Mouse (Mus musculus) CH12.LX (cell line): ENCODE measurements around the gene Drosha. TPM values are rescaled to one million over a fixed set of nuclear protein-coding genes. Genes with fewer than 3 reads are reported as not detected.

Experiments
- DNase-seq: peaks from one replicate; pipeline ENCODE4 v3.0.0-alpha.2; 2013; ENCODE audit errors: extremely low read depth
- H3K27ac ChIP-seq: 2 replicates; pipeline ENCODE4 v1.5.1; 2012; ENCODE audit warnings: low read depth, mild to moderate bottlenecking, control low read depth, moderate library complexity; ENCODE audit not compliant: insufficient read depth
- H3K27me3 ChIP-seq: replicated peaks from 2 replicates; pipeline ENCODE3; 2012; ENCODE audit warnings: inconsistent platforms
- H3K36me3 ChIP-seq, 2 experiments: replicated peaks in 1 of 2; 2 replicates each; pipeline versions ENCODE3 to v1.6.1; 2012; ENCODE audit warnings: inconsistent platforms in 1 of 2, low read length in 1 of 2, mild to moderate bottlenecking in 1 of 2, mixed read lengths in 1 of 2, moderate library complexity in 1 of 2; ENCODE audit not compliant: control insufficient read depth in 1 of 2, insufficient read depth in 1 of 2
- H3K4me1 ChIP-seq, 2 experiments: 2 replicates each; pipeline ENCODE4 v1.6.1; 2012; ENCODE audit warnings: inconsistent platforms in 1 of 2, moderate library complexity in 1 of 2; ENCODE audit not compliant: insufficient read depth in 2 of 2, control insufficient read depth in 1 of 2
- H3K4me2 ChIP-seq: 2 replicates; pipeline ENCODE4 v1.6.1; 2012; ENCODE audit warnings: low read depth, mild to moderate bottlenecking, control low read depth; ENCODE audit not compliant: poor library complexity, insufficient read depth, severe bottlenecking
- H3K4me3 ChIP-seq, 3 experiments: fragments of 150-350 bp in 1 of 3; sonication (generic) in 1 of 3; replicated peaks in 1 of 3; 2 replicates each; pipeline versions ENCODE3 to v1.5.1; 2011 to 2012; ENCODE audit warnings: low read depth in 2 of 3, low read length in 2 of 3, mild to moderate bottlenecking in 2 of 3, moderate library complexity in 2 of 3, control low read depth in 1 of 3, improper control_type of control experiment in 1 of 3, inconsistent platforms in 1 of 3, mixed read lengths in 1 of 3; ENCODE audit not compliant: poor library complexity in 1 of 3
- H3K79me2 ChIP-seq: replicated peaks from 2 replicates; pipeline ENCODE4 v1.6.1; 2012; ENCODE audit warnings: mild to moderate bottlenecking, moderate library complexity; ENCODE audit not compliant: control insufficient read depth, poor library complexity, insufficient read depth, severe bottlenecking; ENCODE audit errors: extremely low read depth
- H3K9ac ChIP-seq: 2 replicates; pipeline ENCODE4 v1.6.1; 2012; ENCODE audit warnings: low read depth, mild to moderate bottlenecking, control low read depth, moderate library complexity; ENCODE audit not compliant: insufficient read depth
- H3K9me3 ChIP-seq: replicated peaks from 2 replicates; pipeline ENCODE3; 2012; ENCODE audit warnings: low read length, inconsistent platforms, mixed read lengths
- BHLHE40 ChIP-seq: IDR thresholded peaks from 2 replicates; pipeline ENCODE4 v1.6.1; 2011; ENCODE audit warnings: mild to moderate bottlenecking, low read depth, low read length, improper control_type of control experiment
- CHD1 ChIP-seq: IDR thresholded peaks from 2 replicates; pipeline ENCODE4 v1.6.1; 2012; ENCODE audit warnings: low read depth, low read length, improper control_type of control experiment, inconsistent platforms
- CHD2 ChIP-seq: IDR thresholded peaks from 2 replicates; pipeline ENCODE4 v1.6.1; 2011; ENCODE audit warnings: low read length, improper control_type of control experiment
- E2F4 ChIP-seq: IDR thresholded peaks from 2 replicates; pipeline ENCODE4 v1.6.1; 2011; ENCODE audit warnings: low read depth, low read length, improper control_type of control experiment; ENCODE audit not compliant: insufficient replicate concordance
- ELF1 ChIP-seq: IDR thresholded peaks from 2 replicates; pipeline ENCODE4 v1.6.1; 2014; ENCODE audit warnings: low read depth, mild to moderate bottlenecking, inconsistent platforms, low read length, improper control_type of control experiment
- ETS1 ChIP-seq: conservative IDR thresholded peaks from 2 replicates; pipeline ENCODE4 v1.6.1; 2012; ENCODE audit warnings: low read depth, mild to moderate bottlenecking, inconsistent platforms, low read length, improper control_type of control experiment, moderate library complexity
- HCFC1 ChIP-seq: IDR thresholded peaks from 2 replicates; pipeline ENCODE4 v1.6.1; 2012; ENCODE audit warnings: low read depth, mild to moderate bottlenecking, inconsistent platforms, low read length, improper control_type of control experiment
- IRF4 ChIP-seq: IDR thresholded peaks from 2 replicates; pipeline ENCODE4 v1.6.1; 2014; ENCODE audit warnings: low read depth, mild to moderate bottlenecking, inconsistent platforms, low read length, improper control_type of control experiment
- JUN ChIP-seq: IDR thresholded peaks from 2 replicates; pipeline ENCODE4 v1.6.1; 2011; ENCODE audit warnings: low read depth, mild to moderate bottlenecking, low read length, improper control_type of control experiment, moderate library complexity; ENCODE audit not compliant: insufficient read depth
- JUND ChIP-seq: conservative IDR thresholded peaks from 2 replicates; pipeline ENCODE4 v1.6.1; 2011; ENCODE audit warnings: low read depth, low read length, improper control_type of control experiment
- KAT2A ChIP-seq: IDR thresholded peaks from 2 replicates; pipeline ENCODE4 v1.6.1; 2012; ENCODE audit warnings: low read length, improper control_type of control experiment, inconsistent platforms; ENCODE audit not compliant: insufficient replicate concordance
- MAX ChIP-seq: IDR thresholded peaks from 2 replicates; pipeline ENCODE4 v1.6.1; 2011; ENCODE audit warnings: low read length, improper control_type of control experiment
- MEF2A ChIP-seq: IDR thresholded peaks from 2 replicates; pipeline ENCODE4 v1.6.1; 2014; ENCODE audit warnings: low read depth, mild to moderate bottlenecking, inconsistent platforms, low read length, improper control_type of control experiment, borderline replicate concordance
- NRF1 ChIP-seq: IDR thresholded peaks from 2 replicates; pipeline ENCODE4 v1.6.1; 2014; ENCODE audit warnings: low read depth, mild to moderate bottlenecking, inconsistent platforms, low read length, improper control_type of control experiment, moderate library complexity
- RAD21 ChIP-seq: IDR thresholded peaks from 2 replicates; pipeline ENCODE4 v1.6.1; 2011; ENCODE audit warnings: low read depth, mild to moderate bottlenecking, low read length, improper control_type of control experiment, moderate library complexity
- RCOR1 ChIP-seq: conservative IDR thresholded peaks from 2 replicates; pipeline ENCODE4 v1.6.1; 2012; ENCODE audit warnings: low read depth, mild to moderate bottlenecking, inconsistent platforms, low read length, improper control_type of control experiment
- USF2 ChIP-seq: conservative IDR thresholded peaks from 2 replicates; pipeline ENCODE4 v1.6.1; 2011; ENCODE audit warnings: low read depth, low read length, improper control_type of control experiment
- ZC3H11A ChIP-seq: IDR thresholded peaks from 2 replicates; pipeline ENCODE4 v1.6.1; 2012; ENCODE audit warnings: low read depth, mild to moderate bottlenecking, inconsistent platforms, low read length, improper control_type of control experiment
- ZKSCAN1 ChIP-seq: IDR thresholded peaks from 2 replicates; pipeline ENCODE4 v1.6.1; 2012; ENCODE audit warnings: low read depth, inconsistent platforms, low read length, improper control_type of control experiment, borderline replicate concordance
- ZNF384 ChIP-seq: IDR thresholded peaks from 2 replicates; pipeline ENCODE4 v1.6.1; 2012; ENCODE audit warnings: low read depth, low read length, improper control_type of control experiment, inconsistent platforms
- dilution Hi-C: fragments of 300-500 bp; cut with MboI; formaldehyde crosslinking; loops from 2 replicates; pipeline ENCODE4 v1.14.3; 2020; ENCODE audit warnings: low sequenced_read_pairs; ENCODE audit not compliant: extremely low pct_unique_long_range_greater_than_20kb, extremely low pct_ligation_motif_present
- in situ Hi-C: fragments of 300-500 bp; cut with MboI; formaldehyde crosslinking; loops from 3 replicates; pipeline ENCODE4 v1.14.3; 2019; ENCODE audit warnings: low sequenced_read_pairs, low pct_ligation_motif_present, low pct_unique_long_range_greater_than_20kb, mixed read lengths
- polyA plus RNA-seq: library from polyadenylated mRNA; unstranded; fragments of >175 nt; gene quantifications from 2 replicates; pipeline ENCODE4 v1.2.1, GENCODE M21; 2012; ENCODE audit warnings: low read depth; ENCODE audit not compliant: insufficient read length
- total RNA-seq, 2 experiments: library from RNA; depleted of rRNA; stranded (reverse); fragments of 300-350 nt in 1 of 2; fragments of >200 nt in 1 of 2; gene quantifications; 2 replicates each; pipeline ENCODE4 v1.2.3; 2012 to 2014

Drosha gene
- total and polyA plus RNA-seq, 3 experiments: 23.4 to 81.9 (median 24.8) TPM

GRCm38 (mm10) chr15:12867269-12867668 is 42.7 kb downstream of the Drosha start:
- H3K27ac ChIP-seq: no peak overlapping the region
- in situ Hi-C loops: no loop called here
- no peak overlapping the region for H3K9ac ChIP-seq
- H3K4me1 ChIP-seq: peaks cover 5 to 23% of the 10 kb centered on the region in 2 experiments
- TF ChIP-seq IRF4: no peak
- no peak for TF ChIP-seq KAT2A
- no peak for TF ChIP-seq NRF1
- TF ChIP-seq ZKSCAN1: no peak
- TF ChIP-seq CHD2: no peak
- no peak for TF ChIP-seq RAD21
- TF ChIP-seq ETS1: no peak
- TF ChIP-seq E2F4: no peak
- no peak for TF ChIP-seq RCOR1
- no peak for TF ChIP-seq MEF2A
- no peak for TF ChIP-seq ZC3H11A
- TF ChIP-seq HCFC1: no peak
- no peak for TF ChIP-seq JUND
- TF ChIP-seq USF2: no peak
- TF ChIP-seq BHLHE40: no peak
- TF ChIP-seq MAX: no peak
- no peak for TF ChIP-seq ZNF384
- no peaks in the 10 kb centered on the region for H3K9me3 ChIP-seq
- no peak overlapping the region for H3K4me3 ChIP-seq
- H3K27me3 ChIP-seq: no peaks in the 10 kb centered on the region
- dilution Hi-C loops: no loop called here
- no peaks in the 10 kb centered on the region for H3K79me2 ChIP-seq
- DNase-seq: no peak
- peaks cover 29 to 72% of the 10 kb centered on the region in 2 experiments for H3K36me3 ChIP-seq
- H3K4me2 ChIP-seq: no peak overlapping the region

DNA sequence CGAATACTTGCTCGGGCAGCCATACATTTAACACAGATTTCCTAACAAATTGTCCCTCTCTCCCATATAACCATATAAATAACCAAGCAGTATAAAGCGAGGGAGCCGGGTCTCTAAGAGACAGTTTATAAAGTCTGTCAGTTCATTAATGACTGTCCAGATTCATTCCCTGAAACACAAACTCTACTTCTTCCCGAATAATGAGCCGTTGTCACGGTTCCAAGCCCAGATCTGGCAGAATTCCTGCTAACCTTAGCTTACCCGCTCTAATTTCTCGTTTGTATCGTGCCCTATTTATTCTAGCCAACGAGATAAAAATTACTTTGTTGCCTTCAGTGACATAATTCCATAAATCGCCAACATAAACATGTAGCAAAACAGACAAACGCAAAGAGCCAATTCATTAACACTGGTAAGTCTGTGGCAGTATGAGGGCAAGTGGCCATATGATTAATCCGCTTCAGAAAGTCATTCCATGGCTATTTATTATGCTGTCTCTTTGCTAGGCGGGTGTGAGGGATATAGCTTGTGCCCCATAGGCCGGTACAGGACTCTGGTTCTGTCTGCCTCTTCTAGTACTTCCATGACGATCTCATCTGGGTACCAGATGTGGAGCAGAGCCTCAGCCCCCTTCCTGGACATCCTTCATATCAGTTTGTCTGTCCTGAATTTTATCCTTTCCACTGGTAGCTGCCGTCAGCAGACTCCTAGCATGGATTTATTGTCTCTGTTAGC is 51.0 kb downstream of the Drosha start:
- dilution Hi-C loops: no loop called here
- H3K9ac ChIP-seq: no peak overlapping the region
- H3K36me3 ChIP-seq: peaks cover 42 to 79% of the 10 kb centered on the region in 2 experiments
- H3K9me3 ChIP-seq: no peaks in the 10 kb centered on the region
- no peak for DNase-seq
- TF ChIP-seq USF2 (no peak), ELF1 (no peak), JUND (no peak), ETS1 (no peak), JUN (no peak), ZC3H11A (no peak), CHD1 (no peak)
- no peaks in the 10 kb centered on the region for H3K79me2 ChIP-seq
- H3K4me3 ChIP-seq: no peak overlapping the region
- in situ Hi-C loops: no loop called here
- H3K4me2 ChIP-seq: no peak overlapping the region
- H3K27me3 ChIP-seq: no peaks in the 10 kb centered on the region
- H3K27ac ChIP-seq: no peak overlapping the region
- peaks cover 0 to 4% of the 10 kb centered on the region in 2 experiments; a peak in 1 of 4 replicates for H3K4me1 ChIP-seq
